Mouse (Mus musculus) lung, postnatal 10 days (tissue): ENCODE measurements around the gene Csdc2.
"Not testable (repeated sequence)": the region's sequence is repeated elsewhere in the genome, so short reads cannot be mapped to it uniquely, and the experiment has no call there.

Source experiments
- DNase-seq: peaks from one replicate; pipeline ENCODE4 v3.0.0; 2021

Csdc2 gene

DNA sequence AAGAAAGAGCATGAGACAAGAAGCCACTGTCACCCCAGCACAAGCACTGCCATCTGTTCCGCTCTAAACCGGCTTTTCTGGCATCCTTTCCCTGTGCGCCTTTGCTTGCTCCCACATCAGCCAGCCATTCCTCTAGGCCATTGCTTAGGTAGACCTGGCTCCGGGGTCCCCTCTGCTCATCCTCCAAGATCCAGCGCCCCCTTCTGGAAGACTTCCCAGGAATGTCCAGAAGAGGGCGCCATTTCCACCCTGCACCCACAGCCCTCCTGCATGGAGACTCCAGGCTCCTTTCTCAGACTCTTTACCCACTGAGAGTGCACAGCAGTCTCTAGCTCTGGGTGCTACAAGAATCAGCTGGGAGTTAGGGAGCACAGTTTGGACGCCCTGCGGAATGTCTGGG, 19.9 kb downstream of the Csdc2 start:
- peak; percentile 68 for DNase-seq

DNA sequence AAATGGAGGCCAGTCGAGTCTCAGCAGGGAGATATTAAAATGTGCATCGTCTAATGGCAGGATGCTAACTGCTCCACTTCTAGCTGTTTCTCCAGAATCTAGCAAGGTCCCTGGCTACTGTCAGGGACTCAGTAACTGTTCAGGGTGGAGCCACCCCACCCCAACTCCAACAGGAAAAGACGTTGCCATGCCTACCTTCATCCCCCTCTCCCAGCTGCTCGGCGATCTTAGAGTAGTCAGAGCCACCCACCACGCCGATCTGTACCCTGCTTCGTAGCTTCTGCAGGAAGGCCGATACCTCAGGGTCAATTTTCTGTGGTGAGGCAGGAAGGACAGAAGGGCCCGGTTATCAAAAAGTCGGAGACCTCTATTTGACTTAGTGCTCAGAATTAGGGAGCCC, 21.0 kb downstream of the Csdc2 start:
- DNase-seq, result no peak

GRCm38 (mm10) chr15:81958906-81959305, 22.3 kb downstream of the Csdc2 start:
- DNase-seq, result no peak

DNA sequence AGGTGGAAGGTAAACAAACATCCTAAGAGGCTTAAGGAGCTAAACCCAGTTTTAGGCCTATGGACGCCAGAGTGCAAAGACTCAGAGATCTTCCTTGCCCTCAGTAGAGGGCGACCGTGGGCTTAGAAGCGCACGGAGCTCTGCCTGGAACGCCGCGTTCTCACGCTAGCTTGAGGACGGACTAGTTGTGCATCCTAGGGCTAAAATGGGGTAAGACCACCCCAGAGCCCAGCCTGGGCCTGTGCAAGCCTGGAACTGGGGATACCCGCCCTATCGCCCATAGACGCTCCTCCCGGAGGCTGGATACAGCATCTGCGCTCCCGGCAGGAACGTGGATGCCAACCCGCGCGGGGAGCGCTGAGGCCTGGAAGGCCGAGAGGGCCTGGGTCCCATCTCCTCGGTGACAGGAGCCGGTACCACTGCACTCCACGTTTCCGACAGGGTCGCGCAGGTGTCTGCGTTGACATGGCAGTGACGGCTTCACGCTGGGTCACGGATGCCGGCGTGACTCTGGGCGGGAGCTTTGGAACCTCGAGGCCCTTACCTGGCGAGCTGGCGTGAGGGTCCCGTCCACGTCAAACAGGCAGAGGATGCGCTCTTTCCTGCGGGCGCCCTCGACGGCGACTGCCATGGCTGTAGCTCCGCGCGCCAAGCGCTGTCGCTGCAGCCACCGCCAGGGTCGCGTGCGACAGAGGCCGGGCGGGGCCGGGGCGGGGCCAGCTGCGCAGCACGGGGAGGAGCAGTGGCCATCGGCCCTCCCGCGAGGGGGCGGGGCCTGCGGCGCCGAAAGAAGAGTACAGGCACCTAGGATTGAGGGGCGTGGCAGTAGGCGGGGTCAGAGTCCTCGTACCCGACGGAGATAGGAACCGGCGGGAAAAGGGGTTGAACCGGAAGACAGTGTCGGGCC, 23.9 kb downstream of the Csdc2 start, which contains the start of gene Pmm1:
Gene Pmm1, minus strand, starts transcription at position 760 of the 907 bp plus-strand sequence.
- DNase-seq, result peak; percentile 100

- DNase-seq, result no peak
Observed at GRCm38 (mm10) chr15:81961078-81961451, 24.5 kb downstream of the Csdc2 start.

GRCm38 (mm10) chr15:81964262-81964661, 27.7 kb downstream of the Csdc2 start:
- DNase-seq, result no peak

DNA sequence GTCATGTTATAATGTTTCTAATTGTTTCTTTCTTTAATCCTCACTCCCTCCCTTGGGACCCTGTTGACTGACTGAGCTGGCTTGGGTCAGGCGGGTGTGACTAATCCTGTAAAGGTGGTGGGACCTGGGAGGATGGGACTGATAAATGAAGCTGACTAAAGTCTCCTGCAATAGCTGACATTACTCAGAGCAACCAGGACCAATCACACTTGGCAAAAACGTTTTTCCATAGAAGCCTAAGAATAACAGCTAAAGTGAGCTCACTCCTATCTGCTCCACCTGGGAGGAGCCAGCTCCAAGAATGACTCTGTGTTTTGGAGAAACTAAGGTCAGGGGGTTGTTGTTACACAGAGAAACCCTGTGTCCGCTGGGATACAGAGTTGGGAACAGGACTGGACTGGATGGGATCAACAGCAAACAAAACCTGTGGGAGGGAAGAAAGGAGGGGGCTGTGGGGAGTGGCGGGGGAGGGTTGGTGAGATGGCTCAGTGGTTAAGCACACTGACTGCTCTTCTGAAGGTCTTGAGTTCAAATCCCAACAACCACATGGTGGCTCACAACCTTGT, 28.5 kb downstream of the Csdc2 start:
- DNase-seq, result no peak

GRCm38 (mm10) chr15:81966062-81966829, 29.7 kb downstream of the Csdc2 start:
- DNase-seq, result no peak

DNA sequence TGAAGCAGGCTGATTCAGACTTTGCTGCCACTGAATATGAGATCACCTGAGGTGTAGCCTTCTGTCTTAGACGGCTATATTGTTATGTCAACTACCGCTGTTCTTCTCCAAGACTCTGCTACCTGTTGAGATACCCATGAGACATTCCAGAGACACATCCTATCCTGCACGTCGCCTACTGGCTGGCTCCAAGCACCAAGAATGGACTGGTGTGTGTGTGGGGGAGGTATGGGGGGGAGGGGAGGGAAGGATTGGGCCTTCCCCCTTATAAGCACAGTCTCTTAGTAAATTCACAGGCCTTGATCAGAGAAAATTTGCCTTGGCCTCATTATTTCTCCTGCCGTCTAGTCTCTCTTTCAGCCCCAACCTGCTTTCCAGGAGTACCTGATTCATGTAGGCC, 31.3 kb downstream of the Csdc2 start:
- DNase-seq, result no peak

- no peak for DNase-seq
Observed at GRCm38 (mm10) chr15:81968447-81968846, 31.9 kb downstream of the Csdc2 start.

DNA sequence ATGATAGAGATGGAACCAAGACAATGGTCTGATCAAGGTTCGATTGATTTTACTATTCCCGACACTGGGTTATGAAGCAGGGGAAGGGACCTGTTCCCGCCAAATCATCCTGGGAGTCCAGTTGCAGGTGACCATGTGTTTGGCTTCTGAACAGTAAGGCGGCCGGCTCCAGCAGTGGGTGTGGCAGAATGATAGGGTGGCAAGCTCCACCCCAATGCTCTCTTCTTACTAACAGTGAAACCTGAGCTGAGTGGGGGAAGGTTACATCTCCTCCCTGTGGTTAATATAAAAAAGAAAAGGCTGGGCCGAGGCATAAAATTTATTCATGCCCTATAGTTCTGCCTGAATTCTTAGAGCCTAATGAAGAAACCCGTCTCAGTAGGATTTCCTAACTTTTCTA, 32.6 kb downstream of the Csdc2 start:
- DNase-seq, result no peak

DNA sequence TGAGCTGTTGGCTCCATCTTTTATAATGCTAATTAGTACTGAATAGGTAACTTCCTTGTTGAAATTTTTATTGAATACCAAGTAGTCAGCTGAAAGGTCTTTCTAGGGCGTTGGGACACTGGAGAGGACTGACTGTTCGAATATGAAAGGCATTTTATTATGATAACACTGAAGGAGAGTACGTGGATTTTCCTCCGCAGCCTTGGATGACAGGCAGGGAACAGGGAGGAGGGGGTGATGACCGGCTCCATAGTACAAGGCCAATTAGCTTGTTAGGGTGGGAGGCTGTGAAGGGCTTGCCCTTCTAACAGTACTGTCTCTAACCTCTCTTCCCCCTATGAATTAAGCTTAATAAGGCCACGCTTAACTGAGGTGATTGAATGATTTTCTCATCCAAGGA, 33.1 kb downstream of the Csdc2 start:
- not testable (repeated sequence) for DNase-seq

- not testable (repeated sequence) for DNase-seq
Observed at GRCm38 (mm10) chr15:81970498-81970897, 33.9 kb downstream of the Csdc2 start.

- not testable (repeated sequence) for DNase-seq
Observed at GRCm38 (mm10) chr15:81975156-81975555, 38.6 kb downstream of the Csdc2 start.

DNA sequence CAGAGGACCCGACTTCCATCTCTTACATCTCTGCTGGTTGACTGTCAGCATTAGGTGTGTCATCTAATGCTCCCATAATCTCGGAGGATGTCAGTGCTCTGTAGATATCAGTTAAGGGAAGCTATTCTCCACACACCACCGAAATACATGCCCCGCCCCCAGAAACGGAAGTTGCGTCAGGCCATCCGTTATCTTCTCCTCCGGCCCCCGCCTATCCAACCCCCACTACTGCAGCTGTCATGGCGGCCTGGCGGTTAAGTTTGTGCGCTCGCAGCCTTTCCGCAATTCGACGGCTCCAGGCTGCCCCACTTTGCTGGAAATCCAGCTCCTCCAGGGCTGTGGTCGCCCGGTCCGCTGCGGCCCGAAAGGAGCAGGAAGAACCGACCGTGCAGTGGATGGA, 43.8 kb downstream of the Csdc2 start, which contains the start of gene 1700029P11Rik:
Gene 1700029P11Rik, plus strand, starts transcription at position 220 of the 400 bp plus-strand sequence.
- DNase-seq, result no peak

- no peak for DNase-seq
Observed at GRCm38 (mm10) chr15:81982173-81982572, 45.6 kb downstream of the Csdc2 start.

GRCm38 (mm10) chr15:81985267-81986161, 49.0 kb downstream of the Csdc2 start:
- no peak for DNase-seq

DNA sequence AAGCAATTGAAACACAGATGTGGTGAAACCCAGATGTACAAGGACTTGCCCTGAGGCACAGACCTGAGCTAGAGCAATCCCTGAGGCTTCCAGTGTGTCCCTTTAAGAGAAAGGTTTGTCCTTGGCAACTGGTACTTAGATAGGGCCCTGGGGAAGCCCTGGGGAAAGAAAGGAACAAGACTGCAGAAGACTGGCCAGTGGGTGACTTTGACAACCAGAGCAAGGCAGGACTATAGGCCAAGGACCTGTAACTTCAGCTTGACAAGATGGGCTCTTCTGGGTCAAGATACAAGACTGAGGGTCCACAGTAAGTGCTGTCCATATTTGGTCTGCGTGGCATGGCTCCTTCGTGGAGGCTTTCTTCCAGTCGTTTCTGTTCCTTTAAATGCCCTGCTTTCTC, 51.1 kb downstream of the Csdc2 start, which contains the start of gene Xrcc6:
Gene Xrcc6, plus strand, starts transcription at position 190 of the 400 bp plus-strand sequence.
- no peak for DNase-seq

DNA sequence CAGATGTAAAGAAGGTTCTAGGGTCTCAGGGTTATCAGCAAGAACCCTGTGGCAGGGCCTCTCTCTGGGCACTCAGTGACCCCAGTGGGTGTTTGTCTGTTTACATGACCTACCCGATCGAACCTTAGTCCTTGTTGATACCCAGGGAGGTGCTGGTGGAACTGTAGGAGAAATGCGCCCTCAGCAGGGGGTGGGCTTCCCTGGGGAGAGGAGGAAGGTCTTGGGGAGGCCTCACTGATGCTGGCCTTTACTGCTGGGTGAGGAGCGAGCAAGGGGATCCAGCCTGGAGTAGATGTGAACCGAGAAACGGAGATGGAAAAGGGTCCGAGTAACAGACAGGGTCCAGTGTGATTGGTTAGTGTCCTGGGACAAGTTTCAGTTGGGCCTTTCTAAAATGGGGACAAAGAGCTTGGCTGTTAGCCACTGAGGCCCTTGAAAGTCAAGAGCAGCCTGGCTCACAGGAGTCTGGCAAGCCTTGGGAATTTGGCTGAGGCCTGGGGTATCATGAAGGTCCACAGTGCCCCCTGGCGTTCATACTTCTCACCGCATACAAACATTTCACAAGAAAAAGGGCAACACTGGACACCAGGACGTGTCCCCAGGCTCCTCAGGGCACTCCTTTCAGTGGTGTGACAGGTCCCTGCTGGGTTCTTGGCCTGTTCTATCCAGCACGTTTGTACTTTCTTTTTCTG, 53.0 kb downstream of the Csdc2 start:
- peak; percentile 95 for DNase-seq

DNA sequence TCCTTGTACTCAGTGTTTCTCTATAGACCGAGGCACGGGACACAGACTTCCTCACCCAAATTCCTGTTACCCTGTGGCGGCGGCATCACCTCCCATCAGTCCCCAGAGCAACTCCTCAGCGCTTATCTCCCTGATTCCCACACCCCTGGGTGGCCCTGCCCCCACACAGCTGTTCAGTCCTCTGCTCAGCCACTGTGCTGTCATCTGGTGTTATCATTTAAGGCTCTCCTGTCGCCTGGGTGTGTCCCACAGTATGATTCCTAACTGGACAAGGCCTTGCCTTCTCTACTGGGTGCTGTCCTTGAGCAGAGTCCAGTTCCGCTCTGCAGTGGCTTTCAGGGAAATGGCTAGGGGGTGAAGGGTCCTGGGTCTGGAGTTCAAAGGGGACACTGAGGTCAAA, 54.0 kb downstream of the Csdc2 start:
- DNase-seq, result peak; percentile 12

DNA sequence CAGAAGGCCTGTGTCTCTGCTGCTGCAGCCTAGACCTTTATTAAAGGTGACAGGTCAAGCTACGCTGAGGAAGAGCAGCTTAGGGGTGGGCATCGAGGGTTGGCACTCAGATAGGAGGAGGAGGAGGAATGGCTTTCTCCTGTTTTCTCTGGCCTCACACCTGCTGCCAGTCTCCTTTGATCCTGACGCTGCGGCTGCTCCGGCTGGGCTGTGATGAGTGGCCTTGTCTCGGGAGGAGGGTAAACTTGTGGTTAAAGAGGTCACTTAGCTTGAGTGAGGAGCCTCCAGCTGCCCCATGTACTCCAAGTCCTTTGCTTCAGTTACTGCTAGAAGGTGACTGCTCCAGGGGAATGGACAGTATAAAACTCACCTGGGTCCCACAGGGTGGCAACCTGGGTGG, 57.4 kb downstream of the Csdc2 start:
- DNase-seq, result no peak
